Mouse (Mus musculus) cerebellum, postnatal 10 days (tissue): ENCODE measurements around the gene Ier5.
A peak's percentile ranks its signal among the peaks of the same experiment; 100 is the strongest.

Experiments
- DNase-seq, 2 experiments: peaks; one replicate each; pipeline ENCODE4 v3.0.0; 2021; ENCODE audit warnings: mixed read lengths in 2 of 2

Gene Ier5

DNA sequence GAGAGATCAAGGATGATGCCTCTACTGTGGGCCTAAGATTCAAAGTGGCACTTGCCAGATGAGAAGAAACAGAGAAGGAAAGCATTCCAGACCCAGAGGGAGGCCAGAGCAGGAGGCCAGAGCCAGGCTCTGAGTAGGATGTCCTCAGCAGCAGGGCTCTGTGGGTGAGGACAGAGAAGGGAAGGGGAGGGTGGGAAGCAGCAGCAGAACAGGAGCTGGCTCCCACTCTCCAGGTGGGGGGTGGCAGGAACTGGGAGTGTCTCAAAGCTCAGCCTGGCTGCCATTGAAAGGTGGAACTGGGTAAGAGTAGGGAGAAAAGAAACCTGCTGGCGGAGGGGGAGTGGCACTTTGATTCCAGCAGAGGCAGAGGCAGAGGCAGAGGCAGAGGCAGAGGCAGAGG is 46.1 kb downstream of the Ier5 start:
- DNase-seq, result no peak

DNA sequence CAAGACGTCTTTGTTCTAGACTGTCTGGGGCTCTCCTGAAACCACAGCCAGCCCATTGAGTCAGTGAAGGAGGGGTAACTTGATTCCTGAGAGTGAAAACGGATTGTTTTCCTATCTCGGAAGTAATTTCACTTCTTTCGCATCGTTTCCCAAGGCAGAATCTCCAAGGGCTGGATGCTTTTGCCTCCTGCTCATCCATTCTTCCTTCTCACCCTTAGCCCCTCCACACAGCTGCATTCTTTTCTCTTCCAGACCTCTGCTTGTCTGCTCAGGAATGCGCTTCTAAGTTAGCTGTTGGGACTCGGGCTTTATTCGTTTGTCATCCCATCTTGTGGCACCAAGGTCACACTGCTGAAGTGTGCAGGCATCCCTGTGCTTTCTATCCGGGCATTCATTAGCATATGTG is 46.7 kb downstream of the Ier5 start:
- no peak for DNase-seq

DNA sequence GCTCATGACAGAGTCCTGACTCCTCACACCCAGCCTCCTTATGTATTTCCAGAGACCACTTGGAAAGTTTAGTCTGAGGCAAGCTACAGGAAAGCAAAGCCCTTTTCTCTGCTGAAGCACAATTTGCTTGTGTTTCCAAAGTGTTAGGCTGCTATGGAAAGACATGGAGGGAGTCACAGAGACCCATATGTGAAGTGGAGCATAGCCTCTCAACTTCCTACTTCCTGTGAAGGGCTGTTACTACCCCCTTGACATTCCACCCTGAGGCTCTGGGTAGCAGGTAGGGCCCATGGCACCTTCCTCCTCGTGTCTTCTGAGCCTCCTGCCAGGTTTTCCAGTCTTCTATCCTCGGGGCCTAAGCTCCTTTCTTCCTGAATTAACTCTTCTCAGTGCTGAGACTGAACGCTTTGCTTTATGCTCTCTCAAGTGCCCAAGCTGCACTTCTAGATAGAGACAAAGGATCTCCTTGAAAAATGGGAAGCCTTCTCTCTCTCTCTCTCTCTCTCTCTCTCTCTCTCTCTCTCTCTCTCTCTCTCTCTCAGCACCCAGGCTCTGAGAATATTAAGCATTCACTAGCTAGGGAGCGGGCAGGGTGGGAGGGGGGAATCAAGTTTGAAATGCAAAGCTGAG is 47.2 kb downstream of the Ier5 start:
- DNase-seq, result no peak

DNA sequence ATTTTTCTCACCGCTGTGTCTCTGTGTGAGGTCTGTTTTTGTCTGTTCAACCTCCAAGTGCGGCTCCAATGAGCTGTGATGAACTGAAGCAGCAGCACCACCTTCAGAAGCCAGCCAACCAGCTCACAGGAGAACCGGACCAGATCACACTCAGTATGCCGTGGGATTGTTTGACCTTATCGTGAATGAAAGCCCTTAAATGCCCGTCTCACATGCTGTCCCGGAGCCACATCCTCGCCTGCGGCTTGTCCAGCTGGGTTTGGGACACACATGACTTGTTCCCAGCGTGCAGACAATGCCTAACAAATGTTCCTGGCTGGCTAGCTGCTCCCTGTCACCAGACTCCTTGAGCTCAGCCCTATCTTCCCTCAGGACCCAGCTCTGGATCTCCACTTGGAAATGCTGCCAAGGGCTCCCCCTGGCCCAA is 47.7 kb downstream of the Ier5 start:
- DNase-seq, result peak; percentile 73 to 83

DNA sequence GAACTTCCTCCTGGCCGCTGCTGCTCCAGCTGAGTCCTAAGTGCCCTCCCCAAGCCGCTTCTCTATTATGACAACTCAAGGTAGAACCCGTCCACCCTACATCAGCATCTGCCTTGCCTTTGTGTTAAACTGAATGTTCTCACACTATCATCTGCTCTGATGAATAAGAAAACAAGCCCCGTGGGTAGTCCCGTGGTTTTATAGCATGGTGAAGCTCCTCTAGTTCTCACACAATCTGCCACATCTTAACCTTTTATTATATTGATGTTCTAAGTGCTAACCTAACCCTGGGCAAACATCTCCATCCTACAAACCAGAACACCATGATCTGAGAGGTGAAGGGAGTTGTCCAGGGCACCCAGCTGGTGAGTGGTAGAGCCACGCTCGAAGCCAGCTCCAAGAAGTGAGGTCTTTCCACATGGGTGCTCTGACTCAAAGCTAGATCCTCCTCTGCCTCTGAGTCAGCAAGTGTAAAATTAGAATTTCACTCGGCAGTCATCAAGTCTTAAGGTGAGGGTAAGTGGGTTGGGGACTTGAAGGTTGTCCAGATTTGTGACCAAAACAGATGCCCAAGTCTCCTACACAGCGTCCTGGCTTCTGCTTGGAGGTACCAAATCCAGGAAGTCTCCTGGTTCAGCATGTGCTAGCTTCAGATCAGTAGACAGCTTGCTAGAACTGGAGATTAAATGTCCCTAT is 48.4 kb downstream of the Ier5 start:
- no peak for DNase-seq

DNA sequence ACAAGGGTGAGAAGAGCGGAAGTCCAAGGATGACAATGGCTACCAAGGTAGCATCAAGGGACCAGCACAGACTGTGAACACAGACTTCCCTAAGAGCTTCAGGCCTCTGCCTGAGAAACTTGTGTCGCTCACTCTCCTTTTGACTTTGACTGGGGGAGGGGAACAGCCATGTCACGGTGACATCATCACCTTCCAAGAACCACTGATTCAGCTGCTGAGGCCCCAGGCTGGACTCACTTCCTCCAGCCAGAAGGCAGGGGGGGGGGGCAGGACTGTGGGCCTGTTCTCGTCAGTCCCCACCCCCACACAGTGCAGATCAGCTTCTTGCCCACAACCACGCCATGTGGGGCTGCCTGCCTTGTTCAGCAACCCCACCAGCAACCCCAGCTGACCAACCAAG is 49.3 kb downstream of the Ier5 start:
- peak; percentile 71 to 77 for DNase-seq

DNA sequence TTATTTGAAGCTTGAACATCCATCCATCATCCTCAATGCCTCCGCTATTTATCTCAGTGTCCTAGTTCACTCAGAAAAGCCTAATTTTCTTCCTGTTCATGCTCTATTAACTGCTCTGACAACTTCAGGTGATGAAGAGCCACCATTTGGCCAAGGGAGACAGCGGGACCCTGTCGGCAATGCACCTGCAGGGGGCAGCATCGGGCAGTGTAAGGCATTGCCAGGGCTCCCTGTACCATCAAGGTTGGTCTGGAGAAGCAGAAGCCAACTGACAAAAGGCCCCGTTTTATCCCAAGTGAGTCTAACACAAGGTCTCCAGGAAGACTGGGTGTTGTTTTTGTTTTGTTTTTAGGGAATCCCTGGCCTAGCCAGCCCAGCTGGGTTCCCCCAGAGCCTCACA is 50.5 kb downstream of the Ier5 start:
- peak; percentile 98 to 99 for DNase-seq
